Mouse (Mus musculus) ovary, postnatal 10 days (tissue): ENCODE data around the gene Il10rb.
A peak's percentile ranks its signal among the peaks of the same experiment; 100 is the strongest.

Source experiments
- DNase-seq: peaks from one replicate; pipeline ENCODE4 v3.0.0; 2022; ENCODE audit warnings: low spot score

Il10rb gene

GRCm38 (mm10) chr16:91382261-91382790 is 23.6 kb upstream of the Il10rb start:
- no peak for DNase-seq

DNA sequence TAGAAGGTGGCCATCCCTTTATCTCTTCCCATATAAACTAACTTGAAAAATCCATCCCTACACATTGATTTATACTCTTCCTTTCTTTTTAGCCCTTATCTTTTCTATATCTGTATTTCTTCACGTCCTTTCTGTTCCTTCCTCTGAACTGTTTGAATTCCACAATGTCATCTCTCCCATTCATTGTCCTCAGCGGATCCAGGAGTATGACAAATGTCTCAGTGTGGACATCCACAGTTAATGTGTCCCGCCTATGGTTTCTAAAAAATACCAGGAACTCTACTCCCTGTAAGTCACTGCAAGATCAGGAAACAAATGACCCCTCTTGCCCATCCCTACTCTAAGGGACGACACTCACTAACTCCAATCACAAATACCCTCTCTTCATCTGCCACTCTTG is 21.7 kb upstream of the Il10rb start:
- no peak for DNase-seq

GRCm38 (mm10) chr16:91385621-91386020 is 20.3 kb upstream of the Il10rb start:
- DNase-seq, result no peak

- DNase-seq, result no peak
Measured at GRCm38 (mm10) chr16:91386419-91387120, 19.4 kb upstream of the Il10rb start.

- no peak for DNase-seq
Measured at GRCm38 (mm10) chr16:91387121-91387486, 18.9 kb upstream of the Il10rb start.

DNA sequence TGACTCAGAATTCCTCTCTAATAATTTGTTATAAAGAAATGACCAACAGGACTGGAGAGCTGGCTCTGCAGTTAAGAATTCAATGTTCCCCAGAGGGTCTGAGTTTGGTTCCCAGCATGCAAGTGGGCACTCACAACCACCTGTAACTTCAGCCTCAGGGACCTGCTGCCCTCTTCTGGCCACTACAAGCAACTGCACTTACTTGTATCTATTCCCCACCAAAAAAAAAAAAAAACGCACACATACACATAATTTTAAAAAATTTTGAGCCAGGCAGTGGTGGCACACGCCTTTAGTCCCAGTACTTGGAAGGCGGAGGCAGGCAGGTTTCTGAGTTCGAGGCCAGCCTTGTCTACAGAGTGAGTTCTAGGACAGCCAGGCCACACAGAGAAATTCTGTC is 15.9 kb upstream of the Il10rb start:
- DNase-seq, result no peak

DNA sequence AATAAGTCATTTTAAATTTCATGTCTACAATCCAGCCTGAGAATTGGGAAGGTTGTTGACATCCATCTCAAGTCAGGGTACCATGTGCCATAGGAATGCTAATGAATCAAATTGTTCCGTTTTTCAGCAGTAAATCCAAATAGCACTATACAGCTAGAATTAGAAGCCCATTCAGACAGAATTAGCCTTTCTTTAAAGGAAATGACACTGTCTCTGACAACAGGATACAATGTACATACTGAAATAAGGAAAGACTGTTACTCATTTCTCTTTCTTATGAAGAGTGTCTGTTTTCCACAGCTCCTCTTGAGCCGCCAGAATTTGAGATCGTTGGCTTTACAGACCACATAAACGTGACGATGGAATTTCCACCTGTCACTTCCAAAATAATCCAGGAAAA is 14.5 kb upstream of the Il10rb start, which contains the start of gene Gm21970:
Gene Gm21970, plus strand, starts transcription at position 301 of the 400 bp plus-strand sequence.
- DNase-seq, result no peak

DNA sequence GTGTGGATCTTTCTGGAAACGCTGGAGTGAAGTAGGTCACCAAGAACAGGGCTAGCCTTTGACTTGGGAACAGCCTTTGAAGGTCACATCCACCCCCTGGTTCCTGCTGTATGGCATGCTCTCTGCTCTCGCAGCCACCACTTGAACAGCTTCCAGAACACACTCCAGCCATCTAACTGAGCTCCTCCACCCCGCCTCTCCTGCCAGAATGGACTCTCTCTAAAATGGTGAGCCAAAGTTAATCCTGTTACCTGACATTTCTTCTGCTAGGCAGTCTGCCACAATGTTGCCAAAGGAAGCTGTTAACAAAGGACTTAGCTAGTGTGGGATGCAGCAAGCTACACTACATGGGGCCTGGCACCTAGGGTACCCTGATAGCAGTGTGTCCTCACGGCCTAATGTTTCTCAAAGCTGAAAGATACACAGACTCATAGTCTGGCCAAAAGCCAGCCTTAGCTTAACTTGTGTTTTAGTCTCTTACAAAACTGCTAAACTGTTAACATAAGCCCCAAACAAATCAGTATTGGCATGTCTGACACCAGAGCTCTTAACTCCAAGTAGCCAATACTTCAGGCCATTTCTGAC is 11.0 kb upstream of the Il10rb start:
- DNase-seq, result no peak

- DNase-seq, result no peak
Measured at GRCm38 (mm10) chr16:91395633-91396392, 10.2 kb upstream of the Il10rb start.

DNA sequence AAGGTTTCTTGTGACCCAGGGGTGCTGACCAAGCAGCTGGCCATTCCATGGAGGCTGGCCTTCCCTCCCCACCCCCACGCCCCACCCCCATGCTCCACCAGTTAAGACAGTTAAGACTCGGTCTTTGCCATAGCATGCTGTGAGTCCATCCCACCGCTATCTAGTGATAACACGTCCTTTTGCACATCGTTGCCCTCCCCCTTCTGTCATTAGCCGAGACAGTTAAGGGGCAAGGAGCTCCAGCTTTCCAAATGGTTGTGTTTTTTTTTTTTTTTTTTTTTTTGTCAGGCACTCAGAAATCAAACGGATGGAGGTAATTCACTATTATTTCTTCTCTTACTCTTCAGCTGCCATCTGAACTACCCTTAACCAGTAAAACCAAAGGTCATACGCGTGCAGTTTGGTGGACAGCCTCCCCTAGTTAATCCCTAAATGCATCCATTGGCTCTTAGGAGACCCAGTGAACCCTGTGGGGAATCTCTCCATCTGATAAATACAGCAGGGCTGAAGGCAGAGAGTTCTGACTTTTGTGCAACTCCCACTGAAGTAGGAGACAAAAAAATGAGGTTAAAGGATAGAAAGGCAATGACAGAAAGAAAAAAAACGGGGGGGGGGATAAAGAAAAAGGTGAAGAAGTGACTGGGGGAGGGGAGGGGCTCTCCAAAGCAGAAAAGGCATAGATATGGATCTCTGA is 9.0 kb upstream of the Il10rb start:
- DNase-seq, result no peak

DNA sequence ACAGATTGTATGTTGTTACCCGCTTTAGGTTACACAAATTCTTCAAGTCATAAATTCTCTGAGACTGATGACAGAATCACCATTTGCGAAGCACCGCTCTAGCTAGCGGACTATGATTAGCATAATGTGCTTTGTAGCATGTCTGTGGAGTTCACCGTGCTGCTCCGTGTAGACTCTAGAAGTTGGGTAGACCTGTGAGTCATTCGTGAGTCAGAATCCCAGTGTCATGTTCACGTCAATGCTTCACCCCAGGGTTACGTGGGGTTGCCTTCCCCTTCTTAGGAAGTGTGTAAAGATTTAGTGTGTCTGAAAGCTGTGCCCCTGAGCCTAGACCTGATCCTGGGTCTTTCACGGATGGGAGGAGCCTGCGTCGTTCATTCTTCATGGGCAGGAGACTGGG is 7.9 kb upstream of the Il10rb start:
- no peak for DNase-seq

DNA sequence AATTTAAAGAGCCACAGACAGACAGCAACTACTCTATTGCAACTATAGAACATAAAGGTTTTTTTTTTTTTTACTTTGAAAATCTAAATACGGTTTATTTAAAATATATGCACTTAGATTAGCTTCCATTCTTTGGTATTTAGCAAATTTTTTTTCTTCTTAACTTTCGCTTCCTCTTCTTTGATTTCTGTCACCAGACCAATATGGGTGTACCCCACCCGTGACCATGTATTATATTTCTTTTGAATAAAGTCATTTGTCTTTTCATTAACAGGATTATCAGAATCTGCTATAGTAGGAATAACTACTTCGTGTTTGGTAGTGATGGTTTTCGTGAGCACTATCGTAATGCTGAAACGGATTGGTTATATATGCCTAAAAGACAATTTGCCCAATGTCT is 7.0 kb upstream of the Il10rb start:
- DNase-seq, result no peak

- no peak for DNase-seq
Measured at GRCm38 (mm10) chr16:91401569-91402165, 4.3 kb upstream of the Il10rb start.

DNA sequence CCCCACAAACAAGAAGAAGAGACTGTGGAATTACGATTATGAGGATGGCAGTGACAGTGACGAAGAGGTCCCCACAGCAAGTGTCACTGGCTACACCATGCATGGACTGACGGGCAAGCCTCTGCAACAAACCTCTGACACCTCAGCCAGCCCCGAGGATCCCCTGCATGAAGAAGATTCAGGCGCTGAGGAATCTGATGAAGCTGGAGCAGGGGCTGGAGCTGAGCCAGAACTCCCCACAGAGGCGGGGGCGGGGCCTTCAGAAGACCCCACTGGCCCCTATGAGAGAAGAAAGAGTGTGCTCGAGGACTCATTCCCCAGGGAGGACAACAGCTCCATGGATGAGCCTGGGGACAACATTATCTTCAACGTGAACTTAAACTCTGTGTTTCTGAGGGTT is 2.2 kb upstream of the Il10rb start:
- no peak for DNase-seq

- no peak for DNase-seq
Measured at GRCm38 (mm10) chr16:91404187-91404586, 1.8 kb upstream of the Il10rb start.

- no peak for DNase-seq
Measured at GRCm38 (mm10) chr16:91404828-91405577, 961 bp upstream of the Il10rb start.

DNA sequence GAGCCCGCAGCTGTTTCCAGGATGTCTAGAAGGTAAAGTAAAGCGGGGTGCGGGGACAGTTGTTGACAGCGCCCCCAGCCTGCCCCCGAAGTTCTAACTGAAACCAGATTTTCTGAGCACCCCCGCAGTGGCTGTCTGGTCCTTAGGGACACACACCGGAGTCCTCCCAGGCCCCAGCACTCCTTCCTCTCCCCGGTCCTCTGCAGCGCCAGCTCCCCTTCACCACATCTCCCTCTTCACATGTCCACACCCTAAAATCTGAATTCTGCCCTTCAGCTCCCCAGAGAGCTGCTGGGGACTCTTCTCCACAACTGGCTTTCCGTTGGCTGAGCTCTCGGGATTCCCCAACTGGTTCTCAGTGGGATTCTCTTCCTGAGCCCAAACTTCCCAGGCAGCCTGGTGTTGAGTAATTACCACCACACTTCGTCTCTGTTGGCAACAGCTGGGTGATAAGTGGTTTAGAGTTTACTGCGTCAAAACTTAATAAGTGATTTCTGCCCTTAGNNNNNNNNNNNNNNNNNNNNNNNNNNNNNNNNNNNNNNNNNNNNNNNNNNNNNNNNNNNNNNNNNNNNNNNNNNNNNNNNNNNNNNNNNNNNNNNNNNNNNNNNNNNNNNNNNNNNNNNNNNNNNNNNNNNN is 739 bp downstream of the Il10rb start:
- peak; percentile 33 for DNase-seq

GRCm38 (mm10) chr16:91413102-91413844 is 7.3 kb downstream of the Il10rb start:
- DNase-seq, result no peak

DNA sequence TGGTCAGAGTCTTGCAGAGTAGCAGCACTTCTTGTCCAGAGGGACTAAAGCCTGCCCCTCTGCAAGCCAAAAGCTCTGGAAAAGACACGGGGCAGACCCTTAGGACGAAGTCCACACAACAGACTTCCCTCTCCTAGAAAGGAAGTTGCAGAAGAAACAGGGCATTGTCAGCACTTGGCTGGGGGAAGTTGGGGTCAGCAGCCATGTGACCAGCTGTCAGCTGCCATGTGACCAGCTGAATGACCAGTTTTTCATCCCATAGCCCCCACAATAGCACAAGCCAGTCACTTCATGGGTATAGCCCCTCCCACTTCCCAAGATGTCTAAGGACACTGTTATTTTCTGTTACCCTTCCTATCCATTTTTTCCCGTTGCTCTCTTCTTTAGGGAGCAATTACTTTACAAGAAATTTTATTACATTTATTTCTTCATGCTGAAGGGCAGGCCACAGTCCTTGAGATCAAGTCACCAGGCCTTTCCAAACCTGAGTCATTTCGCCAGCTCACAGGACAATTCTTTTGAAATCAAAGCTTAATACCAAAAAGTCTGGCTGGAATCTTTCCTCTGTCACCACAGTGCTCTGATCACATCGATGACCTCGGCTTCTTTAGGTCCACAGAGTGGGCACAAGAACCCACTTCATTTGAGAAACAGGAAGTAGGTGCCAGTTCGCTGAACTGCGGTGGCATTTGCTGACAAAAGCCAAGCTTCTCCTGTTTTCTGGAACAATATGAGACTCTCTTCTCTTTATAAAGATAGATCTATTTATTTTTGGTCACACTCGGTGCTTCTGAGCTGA is 9.6 kb downstream of the Il10rb start:
- no peak for DNase-seq
